Mouse (Mus musculus) ovary, adult 18-20 months (tissue): Measurements from ENCODE around the gene 4930502E18Rik.
"Not testable (repeated sequence)": the region's sequence is repeated elsewhere in the genome, so short reads cannot be mapped to it uniquely, and the experiment has no call there.

Experiments used
- DNase-seq: peaks from one replicate; pipeline ENCODE4 v3.0.0; 2022; ENCODE audit warnings: low spot score, mixed read lengths

The 4930502E18Rik gene

DNA sequence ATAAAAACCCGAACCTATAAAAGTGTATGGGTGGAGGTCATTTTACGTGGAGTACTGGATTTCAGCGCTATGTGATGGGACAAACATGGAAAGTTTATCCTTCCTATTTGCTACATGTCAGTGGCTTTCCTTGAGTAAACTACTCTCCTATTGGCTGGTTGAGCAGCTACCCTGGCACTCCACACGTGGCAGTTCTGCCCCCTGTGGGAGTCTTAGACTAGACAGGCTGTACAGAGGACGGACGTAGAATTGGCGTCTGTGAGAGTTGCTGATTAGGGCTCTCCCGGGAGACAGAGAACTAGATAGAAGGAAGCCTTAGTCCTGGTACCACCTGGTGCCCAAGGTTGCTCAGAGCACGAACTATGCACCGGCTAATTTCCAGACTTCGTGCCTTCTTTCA, at the start of gene 4930502E18Rik:
Gene 4930502E18Rik, plus strand, starts transcription at position 231 of the 400 bp plus-strand sequence.
- no peak for DNase-seq

DNA sequence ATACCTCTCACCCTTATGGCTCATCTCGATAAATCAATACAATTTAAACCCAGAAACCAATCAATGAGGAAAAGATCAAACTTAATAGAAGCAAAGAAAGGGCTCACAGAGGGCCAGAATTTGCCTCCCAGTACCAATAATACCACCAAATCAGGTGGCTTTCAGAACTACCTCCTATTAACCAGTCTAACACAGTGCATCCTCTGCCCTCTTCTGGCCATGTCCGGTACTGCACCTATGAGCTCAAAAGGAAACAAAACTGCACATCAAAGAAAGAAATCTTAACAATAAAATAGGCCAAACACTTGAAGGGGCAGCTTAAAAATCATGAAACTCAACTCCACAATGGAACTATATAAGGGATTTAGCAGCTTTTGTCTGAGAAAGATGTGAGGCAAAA, 47.7 kb upstream of the 4930502E18Rik start:
- not testable (repeated sequence) for DNase-seq

DNA sequence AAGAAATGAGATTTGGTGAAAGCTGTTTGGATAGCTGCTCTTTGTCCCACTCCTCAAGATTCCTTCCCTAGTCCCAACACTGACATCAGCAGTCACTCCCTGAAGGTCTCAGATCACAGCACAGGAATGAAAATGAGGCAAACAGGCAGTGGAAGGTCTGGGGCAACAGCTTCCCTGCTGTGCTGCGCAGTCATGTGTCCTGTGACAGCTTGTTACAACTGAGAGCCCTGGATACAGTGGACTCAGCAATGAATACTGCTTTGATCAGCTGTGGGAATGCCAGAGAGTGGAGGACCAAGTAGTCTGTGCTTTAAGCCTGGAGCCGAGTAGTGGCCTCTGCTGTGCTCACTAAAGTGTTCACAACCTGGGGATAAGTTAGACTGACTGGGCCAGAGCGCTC, 42.0 kb upstream of the 4930502E18Rik start:
- DNase-seq, result not testable (repeated sequence)

DNA sequence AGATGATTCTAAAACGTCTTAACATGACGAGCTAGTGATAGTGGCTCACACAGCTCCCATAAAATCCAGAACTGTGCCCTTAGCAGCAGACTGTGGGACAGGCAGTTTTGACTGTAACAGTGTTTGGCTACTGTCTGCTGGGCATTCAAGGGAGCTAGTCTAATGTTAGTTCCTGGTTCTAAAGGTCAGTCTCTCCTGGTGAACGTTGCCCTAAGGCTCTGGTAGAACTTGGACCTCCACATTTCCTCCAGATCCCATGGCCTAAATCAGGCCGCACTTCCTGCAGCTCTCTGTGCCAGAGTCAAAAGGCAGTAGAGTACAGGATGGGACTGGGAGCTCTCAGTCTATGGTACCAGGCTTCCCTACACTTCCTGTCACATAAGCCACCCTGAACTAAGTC, 40.0 kb upstream of the 4930502E18Rik start:
- DNase-seq, result not testable (repeated sequence)

DNA sequence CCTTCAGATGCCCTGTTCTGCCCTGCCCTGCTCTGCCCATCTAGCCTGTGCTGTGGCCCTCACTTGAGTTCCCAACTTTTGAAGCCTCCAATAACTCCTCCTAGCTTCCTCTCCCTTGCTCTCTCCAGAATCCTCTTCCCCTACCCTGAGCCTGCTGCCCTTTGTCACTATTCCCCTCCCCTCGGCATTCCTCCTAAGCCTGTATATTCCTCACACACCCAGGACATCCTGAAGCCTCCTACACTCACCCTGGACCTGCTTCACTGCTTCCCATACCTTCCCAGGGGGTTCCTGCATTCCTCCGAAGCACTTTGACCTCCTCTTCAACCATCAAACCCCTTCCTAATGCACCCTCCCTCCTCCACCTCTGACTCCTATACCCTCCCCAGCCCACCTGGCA, 32.6 kb upstream of the 4930502E18Rik start:
- DNase-seq, result no peak

DNA sequence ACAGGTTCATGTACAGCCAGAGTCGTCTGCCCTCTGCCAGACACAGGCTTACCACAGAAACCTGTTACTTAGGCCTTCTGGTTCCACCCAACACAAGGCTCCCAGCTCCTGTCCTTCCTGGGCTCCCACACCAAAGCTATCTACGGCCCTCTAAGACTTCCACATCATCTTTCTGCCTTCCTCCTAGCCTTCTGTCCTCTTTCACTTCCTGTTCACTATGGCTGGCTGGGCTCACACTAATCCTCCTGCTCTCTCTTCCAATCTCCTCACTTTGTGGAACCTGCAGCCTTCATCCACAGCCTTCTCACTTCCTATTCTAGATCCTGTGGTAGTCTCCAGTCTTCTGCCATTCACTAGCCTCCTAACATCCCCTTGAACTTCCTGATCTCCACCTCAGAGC, 31.5 kb upstream of the 4930502E18Rik start:
- no peak for DNase-seq

DNA sequence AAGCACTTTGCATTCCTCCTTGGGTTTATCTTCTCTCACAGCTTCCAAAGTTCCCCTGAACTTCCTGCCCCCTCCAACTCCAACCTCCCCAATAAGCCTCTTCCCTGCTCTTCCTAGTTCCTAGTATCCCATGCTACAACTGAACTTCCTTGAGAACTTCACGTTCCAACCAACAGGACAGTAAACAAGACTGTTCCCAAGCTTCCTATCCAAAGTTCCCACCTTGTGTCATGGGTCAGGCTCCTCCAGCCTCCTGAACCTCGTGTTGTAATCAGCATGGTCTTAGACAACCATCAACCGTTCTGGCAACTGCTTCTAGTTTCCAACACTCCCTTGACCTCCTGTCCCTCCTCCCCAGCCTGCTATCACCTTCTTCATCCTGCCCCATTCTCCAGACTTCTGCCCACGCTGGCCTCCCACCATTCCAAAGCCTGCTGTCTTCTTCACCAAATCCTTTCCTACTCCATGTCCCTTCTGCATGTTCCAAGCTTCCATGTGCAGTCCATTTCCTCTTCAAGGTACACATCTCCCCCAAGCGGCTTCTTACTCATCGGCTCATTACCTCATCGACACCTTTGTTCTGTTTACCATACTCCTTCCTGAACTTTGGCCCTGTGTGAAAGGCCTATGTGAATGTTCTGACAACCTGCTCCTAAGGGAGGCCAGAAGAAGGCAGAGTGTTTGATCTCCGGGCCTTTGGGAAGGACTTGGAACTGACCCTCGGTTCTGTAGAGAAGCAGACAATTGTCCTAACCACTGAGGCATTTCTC, 30.4 kb upstream of the 4930502E18Rik start:
- DNase-seq, result no peak

DNA sequence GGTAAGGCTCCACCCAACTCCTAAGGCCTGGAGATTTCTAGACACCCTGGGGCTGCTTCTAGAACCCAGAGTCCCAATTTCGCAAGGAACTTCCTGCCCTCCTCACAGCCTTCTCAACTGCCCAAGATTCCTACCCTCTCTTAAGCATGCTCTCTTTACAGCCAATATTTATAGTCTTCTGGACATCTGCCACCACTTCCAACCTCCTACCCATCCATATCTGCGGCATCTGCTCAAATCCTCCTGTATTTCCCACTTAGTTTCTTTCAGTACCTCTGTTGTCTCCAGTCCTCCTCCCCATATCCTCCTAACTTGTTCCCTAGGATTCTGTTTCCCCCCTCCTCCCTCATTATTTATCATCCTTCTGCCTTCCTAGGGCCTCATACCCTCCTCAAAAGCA, 25.4 kb upstream of the 4930502E18Rik start:
- DNase-seq, result no peak

DNA sequence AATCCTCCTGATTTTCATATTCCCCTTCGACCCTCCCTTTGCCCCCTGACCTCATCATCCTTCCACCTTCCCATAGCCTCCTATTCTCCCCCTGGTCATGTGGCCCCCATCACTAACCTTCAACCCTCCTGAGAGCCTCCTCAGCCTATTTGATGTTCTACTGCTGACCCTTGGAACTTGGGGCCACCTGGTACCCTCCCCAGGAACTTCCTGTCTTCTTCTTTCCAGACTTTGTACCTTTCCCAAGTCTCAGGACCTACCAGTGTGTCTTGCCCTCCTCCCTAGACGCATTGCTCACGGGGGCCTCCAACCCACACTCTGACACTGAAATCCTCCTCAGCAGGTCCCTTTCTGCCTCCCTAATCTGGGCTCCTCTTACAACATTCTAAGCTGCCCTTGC, 22.0 kb upstream of the 4930502E18Rik start:
- no peak for DNase-seq

DNA sequence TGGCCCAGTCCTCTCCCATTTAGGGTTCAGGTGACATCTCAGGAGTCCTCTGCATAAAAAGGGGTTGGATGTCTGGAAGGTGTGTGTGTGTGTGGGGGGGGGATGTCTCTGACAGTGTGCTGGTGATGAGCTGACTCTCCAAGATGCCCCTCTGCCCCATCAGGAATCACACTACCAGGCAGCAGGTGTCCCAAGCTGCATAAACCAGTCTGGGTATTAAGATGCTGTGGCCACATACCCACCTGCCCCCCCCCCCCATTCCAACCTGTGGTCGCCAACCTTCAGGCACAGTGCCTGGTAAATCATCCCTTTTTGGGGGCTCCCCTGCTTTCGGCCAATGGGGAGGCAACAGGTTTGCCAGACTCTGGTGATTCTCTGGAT, 8.7 kb upstream of the 4930502E18Rik start:
- DNase-seq, result no peak

DNA sequence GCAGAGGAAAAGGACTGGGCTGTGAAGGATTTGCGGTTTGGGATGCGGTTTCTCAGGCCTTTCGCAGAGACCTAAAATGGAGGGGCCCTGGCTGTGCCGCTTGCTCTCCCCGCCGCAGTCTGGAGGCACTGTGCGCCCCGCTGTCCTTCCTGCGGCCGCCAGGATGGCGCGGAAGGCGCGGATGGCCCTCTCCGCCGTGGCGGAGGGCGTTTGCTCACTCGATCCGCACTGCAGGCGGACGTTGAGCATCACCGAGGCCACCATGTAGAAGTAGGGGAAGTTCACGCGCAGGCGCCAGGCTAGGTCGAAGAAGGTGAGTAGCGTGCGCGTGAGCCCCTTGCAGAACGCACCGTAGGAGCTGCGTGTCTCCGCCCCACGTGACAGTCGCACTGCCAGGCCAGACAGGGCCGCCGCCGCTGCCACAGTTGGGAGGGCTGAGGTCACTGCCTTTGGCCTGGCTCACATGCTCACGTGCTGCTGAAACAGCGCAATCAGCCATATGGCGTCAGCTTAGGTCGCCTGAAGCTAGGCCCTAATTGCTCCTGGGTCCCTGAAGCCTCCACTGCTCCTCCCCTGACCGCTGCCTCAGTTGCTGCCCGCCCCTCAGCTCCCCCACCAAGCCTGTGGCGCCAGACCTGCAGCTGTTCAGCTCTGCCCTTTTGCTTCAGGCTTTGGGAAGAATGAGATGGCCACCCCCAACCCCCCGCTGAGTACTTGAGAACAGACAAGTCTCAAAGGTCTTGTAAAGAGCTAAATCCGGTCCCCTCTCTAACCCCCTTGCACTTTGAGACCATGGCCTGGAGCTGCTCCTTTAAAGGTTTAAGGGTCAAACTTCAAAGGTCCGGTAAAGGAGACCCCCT, 8.1 kb upstream of the 4930502E18Rik start:
- DNase-seq, result peak; percentile 4

DNA sequence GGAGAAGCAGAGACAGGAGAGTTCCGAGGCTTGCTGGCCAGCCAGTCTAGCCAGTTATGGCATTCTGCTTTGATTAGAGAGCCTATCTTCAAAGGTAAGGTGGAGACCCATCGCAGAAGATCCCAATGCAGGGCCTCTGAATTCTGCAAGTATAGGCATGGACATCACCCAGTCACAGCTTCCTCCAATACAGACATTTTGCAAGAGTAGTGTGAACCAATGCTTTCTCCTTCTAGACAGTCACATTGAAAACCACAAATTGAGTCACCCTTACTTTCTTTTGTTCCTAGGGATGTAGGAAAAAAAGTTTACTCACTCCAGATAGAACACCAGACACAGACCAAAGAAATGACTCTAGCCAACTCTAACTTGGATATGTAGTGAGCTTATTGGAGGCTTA, 4.3 kb downstream of the 4930502E18Rik start:
- DNase-seq, result no peak

DNA sequence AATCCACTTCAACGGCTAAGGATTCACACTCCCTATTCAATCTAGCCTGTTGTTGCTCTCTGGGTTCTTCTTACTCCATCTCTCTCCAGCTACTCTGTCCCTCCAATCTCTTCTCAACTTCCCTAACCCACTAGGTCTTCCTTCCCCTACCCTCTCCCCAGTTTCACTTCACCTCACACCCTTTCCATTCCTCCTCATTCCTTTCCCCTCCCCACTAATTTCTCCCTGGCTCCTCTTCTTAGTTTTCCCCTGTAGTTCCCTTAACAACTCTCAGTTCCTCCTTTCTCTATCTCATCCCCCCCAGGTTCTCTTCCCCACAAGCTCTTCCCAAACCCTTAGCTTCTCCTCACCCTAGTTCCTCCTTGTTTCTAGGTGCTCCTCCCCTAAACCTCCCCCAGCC, 28.2 kb downstream of the 4930502E18Rik start:
- no peak for DNase-seq

DNA sequence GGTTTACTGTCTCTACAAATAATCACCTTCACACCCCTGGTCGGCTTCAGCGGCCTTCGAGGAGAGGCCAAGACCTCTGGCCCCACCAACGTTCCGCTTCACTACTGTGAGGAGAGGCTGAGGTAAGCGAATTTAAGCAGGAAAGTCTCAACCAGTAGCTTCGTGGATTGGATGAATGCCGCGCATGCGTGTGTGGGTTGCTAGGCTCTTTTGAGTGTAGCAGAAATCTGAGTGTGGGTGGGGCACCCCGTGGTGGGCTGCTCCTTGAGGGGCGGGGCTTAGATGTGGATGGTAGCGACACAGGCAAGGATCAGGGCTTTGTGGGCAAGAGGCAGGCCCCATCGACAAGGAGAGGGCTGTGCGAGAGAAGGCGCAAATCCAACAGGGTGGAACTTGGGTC, 33.1 kb downstream of the 4930502E18Rik start, which contains the start of gene 1700013H16Rik:
Gene 1700013H16Rik, minus strand, starts transcription at position 96 of the 400 bp plus-strand sequence.
- DNase-seq, result no peak

DNA sequence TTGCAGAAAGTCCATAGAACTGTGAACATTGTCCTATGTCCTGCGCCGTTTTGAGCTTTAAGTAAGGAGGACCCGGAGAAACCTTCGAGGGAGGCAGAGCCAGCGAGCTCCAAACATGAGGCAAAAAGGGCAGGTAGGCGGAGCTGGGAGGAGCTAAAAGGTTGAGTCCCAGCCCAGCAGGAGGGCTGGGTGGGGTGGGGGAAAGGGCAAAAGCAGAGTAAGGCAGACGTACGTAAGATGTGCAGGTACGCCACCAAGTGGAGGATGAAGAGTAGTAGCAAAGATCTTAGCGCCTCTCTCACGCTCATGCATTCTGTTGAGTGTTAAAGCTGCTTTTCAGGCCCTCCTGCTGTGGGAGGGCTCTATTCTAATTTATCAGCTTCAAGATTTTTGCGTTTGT, 51.6 kb downstream of the 4930502E18Rik start, which contains the start of gene Zfp36l3:
Gene Zfp36l3, minus strand, starts transcription at position 119 of the 400 bp plus-strand sequence.
- no peak for DNase-seq
